Mouse (Mus musculus): Measurements from ENCODE around the gene Coro7.

The Coro7 gene

DNA sequence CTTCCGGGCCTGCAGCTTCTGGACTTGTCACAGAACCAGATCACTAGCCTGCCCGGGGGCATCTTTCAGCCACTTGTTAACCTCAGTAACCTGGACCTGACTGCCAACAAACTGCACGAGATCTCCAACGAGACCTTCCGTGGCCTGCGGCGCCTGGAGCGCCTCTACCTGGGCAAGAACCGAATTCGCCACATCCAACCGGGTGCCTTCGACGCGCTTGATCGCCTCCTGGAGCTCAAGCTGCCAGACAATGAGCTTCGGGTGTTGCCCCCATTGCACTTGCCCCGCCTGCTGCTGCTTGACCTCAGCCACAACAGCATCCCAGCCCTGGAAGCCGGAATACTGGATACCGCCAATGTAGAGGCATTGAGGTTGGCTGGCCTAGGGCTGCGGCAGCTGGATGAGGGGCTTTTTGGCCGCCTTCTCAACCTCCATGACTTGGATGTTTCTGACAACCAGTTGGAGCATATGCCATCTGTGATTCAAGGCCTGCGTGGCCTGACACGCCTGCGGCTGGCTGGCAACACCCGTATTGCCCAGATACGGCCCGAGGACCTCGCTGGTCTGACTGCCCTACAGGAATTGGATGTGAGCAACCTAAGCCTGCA is 31.1 kb downstream of the Coro7 start:
- DNase-seq (ENCODE audit: low read depth, low spot score): no peak

DNA sequence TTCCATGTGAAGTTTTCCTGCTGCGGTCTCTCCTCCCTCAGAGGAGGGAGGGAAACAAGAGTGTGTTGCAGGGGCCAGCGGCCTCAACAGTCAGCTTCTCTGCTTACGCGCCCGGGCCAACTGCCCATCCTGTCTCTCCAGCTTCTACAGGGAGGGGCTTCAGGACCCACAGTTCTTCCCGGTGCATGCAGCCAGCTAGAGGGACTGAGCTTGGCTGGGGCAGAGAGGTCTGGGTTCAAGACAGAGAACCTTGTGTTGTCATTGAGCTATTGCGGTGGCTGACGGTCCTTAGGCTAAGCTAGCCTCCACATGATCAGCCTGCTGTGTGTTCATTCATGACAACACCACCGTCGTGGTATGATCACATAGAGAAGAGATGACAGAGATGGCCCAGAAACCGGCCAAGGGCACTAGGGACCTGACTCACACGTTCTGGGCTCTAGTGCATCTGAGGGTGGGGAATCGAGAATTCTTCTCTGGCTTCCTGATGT is 31.9 kb downstream of the Coro7 start:
- DNase-seq (ENCODE audit: low read depth, low spot score): peak; percentile 35

DNA sequence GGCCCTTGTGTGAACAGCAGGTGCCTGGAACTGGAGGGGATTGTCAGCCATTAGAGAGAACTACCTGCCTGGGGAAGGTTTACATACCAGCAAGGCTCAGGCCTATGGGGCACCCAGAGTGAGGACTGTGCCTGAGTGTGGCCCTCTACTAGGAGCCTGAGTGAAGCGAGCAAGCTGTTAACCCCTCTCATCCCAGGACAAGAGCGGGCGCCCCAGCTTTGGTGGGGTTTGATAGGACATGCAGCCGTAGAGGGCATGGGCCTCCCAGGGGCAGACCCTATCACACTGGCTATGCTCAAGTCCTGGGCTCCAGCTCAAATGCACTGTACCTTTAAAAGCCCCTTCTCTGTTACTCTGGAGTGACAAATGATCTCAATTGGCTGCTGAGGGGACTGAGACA is 32.7 kb downstream of the Coro7 start:
- DNase-seq (ENCODE audit: low read depth, low spot score): no peak

DNA sequence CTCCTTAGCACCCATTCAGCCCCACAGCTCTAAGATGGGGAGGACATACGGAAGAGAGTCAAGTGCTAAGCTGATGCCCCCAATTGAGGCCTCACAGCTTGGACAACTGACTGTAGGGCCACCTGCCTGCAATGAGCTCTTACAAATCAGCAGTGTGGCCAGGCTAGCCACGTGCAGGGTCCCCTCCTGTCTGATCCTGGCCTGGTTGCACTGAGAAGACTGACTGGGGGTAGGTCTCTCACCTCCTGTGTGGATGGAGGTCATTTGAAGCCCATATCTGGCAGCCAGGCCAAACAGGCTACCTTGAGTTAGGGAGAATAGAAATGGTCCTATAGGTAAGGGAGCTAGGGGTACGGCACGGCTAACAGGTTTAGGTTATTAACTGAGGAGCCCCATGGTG is 33.7 kb downstream of the Coro7 start:
- DNase-seq (ENCODE audit: low read depth, low spot score): no peak

DNA sequence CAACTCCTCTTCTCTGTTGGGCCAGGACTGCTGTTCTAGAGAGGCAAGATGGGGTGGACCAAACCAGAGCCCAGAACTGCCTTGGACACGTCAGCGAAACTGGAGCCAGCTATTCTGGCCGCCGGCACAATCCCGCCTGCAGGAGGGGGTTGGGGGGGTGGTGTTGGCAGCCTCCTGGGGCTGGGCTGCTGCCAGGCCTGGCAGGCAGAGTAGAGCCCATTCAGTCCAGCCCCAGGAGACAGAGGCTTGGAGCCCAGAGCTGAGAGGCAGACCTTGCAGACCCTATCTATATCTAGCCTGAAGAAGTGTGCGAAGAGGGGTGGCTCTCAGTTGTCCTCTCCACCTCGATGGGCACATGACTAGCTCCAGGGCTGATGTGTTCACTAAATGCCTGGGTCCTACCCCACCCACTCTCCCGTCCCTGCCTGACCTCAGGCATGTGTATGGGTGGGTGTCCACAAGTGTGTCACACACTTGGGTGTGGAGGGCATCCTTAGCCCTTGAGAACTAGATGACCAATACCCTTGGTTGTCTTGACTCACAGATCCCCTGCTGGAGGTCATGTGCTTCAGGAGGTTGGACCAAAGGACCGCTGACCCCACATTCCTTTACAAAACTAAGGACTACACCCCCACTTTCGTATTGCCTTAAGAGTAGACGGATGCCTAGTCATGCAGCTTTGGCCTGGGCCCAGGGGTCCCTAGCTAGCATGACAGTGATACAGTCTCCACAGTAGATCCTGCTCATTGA is 35.7 kb downstream of the Coro7 start:
- peak; percentile 87 for DNase-seq (ENCODE audit: low read depth, low spot score)

DNA sequence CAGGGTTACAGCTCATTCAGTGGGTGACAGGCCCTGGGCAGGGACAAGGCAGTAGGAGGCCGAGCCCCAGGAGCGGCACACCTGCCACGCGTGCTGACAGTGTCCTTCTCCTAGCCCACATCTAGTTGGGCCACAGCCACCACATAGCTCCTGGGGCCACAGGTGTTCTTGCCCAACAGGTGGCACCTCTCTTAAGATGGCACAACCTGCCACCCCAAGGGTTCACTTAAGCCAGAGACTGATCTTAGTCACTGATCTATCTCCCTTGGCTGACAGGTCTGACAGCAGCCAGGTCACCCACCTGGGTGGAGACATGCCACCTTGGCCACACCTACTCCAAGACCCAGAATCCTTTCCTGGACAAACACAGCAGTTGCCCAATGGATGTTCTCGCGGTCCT is 36.6 kb downstream of the Coro7 start:
- DNase-seq (ENCODE audit: low read depth, low spot score): no peak

DNA sequence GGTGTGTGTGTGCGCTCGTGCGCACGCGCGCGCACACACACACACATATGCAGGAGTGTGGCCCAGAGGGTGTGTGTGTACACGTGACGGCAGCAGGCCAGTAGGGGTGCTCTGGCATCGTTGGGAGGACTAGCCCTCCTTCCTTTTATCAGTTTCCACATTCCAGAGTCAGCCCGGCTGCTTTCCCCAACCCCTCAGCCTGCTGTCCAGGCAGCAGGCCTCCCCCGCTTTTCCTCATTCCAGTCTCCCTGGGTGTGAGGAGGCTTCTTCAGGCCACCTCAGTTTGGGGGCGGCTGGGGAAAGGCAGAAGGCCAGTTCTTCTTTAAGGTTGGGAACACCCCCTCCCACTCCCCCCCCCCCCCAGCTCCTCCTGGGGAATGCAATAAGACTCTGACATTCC is 37.4 kb downstream of the Coro7 start:
- DNase-seq (ENCODE audit: low read depth, low spot score): peak; percentile 80

DNA sequence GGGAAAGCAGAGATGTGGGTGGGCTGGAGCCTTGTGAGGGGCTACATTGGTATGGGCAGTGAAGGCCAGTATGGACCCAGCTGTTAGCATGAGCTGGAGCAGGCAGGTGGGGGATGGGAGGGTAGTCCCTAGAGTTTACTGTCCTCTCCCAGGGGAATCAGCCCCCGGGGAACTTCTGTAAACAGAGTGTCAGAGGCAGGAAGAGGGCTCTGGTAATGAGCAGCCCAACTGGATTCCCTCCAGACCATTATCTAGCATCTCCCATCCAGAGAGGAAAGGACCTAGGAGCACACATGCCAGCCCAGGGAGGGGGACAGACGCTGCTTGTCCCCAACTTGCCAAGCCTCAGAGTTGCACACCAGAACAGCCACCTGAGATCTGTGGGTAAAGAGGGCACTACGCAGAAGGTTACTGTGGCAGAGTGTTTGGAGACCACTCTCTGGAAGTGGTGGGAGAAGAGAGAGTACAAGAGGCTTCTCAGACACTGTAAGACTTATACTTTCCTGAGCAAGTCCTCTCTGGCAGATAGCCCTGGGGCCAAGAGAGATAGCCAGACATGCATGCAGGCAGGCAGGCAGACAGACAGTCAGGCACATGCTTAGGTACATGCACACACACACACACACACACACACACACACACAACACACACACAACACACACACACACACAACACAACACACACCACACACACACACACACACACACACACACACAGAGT is 38.3 kb downstream of the Coro7 start:
- DNase-seq (ENCODE audit: low read depth, low spot score): no peak

DNA sequence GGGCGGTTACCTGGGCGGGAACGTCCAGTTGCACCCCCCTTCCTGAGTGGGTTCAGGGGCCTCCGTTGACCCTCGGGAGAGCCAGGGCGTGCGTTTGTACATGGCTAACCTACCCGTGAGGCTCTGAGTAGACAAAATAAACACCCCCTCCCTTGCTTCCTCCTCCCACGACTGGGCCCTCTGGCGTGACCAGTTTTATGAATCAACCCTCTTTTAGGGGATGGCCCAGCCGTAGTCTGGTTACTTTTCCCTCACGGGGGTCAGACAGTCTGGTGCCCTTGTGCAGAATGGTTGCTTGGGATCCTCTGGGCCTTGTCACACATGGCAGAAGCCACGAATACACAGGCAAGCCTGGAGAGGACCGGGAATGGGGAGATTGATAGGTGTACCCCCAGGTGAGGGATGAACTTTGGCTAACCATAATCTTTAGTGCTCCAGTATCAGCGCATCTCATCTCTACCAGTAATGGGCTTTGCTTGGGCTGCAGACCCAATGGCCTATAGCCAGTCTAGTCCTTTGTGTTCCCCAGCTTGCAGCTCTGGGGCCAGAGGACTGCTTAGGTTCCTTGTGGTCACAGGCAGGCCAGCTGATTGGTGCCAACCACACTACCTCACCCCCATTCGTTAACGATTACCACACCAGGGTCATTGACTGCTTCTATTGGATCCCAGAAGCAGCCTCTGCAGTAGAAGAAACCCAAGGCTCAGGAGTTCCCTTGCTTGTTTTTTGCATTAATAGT is 39.1 kb downstream of the Coro7 start:
- peak; percentile 45 for DNase-seq (ENCODE audit: low read depth, low spot score)

DNA sequence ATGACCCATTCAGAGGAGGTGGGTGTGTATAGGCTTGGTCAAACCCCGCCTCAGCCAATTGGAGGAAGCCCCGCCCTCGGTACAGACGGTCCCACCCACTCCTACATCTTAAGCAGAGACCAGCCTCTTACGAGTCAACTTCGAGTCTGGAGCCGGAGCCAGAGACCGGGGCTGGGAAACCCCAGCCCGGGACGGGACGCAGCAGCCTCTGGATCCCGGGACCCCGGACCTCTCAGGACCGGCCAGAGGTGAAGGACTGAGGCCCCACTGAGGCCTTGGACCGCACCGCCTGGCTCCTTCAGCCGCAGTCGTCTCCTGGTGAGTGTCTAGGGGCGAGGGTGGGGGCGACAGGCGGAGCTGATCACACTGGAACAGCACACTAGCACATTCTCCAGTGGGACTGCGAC is 39.7 kb downstream of the Coro7 start, which contains the start of the genes Vasn and Dnaja3:
TSS of gene Vasn (plus strand) at position 111 of the 407 bp plus-strand sequence.
TSS of gene Dnaja3 (plus strand) at position 159 of the 407 bp plus-strand sequence.
- peak; percentile 83 for DNase-seq (ENCODE audit: low read depth, low spot score)

DNA sequence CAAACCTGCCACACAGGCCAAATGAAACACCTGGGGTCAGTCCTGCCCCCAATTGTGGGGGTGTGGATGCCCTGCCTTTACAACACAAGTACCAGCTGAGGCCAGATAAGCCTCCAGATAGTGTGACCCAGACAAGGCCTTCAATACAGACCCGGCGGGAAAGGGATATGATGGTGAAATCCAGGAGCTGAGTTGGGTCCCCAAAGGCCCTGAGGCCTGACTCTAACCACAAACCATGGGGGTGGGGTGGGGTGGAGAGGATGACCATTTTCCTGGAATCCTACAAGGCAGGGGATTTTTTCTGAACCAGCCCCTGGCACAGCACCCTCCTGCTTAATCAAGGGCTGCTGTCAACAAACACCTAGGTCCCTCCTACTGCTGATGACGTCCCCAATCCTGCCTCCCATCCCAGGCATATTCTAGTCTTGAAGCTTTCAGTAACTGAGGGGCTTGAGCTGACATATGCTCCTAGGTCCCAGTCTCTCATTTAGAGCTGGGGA is 40.6 kb downstream of the Coro7 start:
- DNase-seq (ENCODE audit: low read depth, low spot score): no peak

DNA sequence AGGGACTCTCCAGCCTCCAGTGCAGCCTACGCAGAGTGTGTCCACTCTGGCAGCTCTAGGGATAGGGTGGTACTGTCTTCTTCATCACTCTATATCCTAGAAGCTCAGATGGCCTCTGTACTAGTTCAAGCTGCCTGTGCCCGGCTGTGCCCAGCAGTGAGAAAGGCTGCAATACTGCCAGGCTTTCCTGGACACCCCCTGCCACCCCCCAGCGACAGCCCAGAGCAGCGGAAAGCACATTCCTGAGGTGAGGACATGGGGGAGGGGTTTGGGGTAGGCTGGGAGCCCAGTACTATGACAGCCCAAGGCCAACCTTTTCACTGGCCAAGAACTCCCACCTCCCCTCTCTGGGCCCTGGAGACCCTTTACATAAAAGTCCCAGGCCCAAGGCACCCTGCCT is 43.8 kb downstream of the Coro7 start:
- DNase-seq (ENCODE audit: low read depth, low spot score): no peak

DNA sequence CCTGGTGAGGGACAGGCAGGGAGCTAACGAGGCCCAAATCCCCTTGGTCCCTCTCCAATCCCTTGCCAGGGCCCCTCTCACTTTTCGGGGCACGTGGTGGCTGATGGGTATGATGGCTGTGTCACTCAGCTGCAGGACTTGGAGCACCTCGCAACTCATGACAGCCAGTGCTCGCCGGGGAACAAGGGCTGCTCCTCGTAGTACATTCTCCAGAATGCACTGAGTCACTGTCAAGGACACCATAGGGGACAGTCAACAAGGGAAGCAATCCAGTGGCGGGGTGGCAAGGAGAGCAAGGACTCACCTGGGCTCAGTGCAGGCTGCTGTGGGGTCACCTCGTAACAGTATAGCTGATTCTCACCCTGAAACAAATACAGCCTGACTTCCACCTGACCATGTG is 44.9 kb downstream of the Coro7 start:
- DNase-seq (ENCODE audit: low read depth, low spot score): no peak

DNA sequence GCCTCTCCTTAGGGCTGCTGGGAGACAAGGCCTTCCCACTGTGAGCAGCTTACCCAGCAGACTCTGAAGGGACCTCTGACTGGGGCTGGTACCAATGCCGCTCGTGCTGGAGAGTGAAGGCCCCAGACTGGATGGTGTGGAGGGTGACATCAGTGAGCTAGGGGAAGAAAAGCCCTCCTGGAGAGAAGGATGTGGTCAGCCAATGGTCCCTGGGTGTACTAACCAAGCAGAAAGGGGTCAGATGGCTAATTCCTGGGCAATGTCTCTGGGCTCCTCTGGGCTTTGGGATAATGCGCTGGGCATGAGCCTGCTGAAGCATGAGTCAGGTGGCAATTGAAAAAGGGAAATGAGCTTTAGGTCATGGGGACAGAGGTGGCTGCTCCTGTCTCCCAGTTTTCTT is 45.9 kb downstream of the Coro7 start:
- DNase-seq (ENCODE audit: low read depth, low spot score): no peak

DNA sequence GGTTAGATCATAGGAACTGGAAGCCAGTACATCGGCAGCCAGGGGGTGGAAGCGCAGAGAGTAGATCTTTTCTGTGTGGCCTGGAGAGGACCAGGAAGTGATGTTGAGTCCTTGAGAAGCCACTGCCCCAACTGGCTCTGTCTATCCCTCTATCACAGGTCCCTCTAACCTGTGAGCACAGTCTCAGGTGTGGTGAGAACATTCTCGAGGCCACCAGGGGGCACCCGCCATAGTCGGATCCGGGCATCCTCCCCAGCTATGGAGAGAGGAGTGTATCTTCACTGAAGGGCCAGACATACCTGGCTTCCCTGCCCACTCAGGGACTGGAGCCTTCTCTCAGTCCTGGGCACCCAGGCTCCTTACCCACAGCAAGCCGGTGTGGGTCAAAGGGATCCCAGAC is 47.5 kb downstream of the Coro7 start:
- no peak for DNase-seq (ENCODE audit: low read depth, low spot score)

DNA sequence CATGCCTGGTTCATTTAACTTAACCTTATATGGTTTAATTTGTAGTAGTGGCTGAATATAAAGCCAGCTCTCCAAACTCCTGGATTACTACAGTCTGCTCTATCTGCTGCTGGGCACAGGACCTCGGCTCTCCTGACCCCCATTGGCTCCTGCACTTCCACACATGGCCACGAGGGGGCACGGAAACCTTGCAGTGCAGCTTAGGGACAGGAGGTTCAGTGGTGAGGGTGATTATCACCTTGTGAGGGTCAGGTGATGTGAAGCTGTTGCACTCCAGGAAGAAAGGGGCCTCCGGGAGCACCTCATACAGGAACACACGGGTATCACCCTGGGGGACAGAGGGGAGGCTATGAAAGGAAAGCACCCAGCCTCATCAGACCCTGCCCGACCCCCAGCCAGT is 49.6 kb downstream of the Coro7 start:
- DNase-seq (ENCODE audit: low read depth, low spot score): peak; percentile 78

DNA sequence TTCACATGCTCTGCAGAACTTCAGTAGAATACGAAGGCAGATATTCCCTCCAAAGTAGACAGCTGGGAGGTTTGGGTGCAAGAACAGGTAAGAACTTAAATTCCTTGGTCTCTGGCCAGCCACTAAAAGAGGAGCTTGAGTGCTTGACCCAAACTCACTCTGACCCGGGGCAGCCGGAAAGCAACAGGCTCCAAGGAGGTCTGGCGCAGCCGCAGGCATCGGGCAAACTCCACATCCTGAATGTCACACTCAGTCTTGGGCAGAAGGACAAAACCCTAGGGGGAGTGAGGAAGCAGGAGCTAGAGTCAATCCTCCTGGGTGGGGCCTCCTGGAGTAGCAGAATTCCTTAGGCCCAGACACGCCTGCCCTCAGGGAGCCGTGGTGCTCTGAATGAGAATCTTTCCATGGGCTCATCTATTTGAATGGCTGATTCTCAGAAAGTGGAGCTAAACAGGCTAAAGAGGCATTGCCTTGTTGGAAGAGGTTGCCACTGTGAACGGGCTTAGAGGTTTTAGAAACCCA is 50.6 kb downstream of the Coro7 start:
- no peak for DNase-seq (ENCODE audit: low read depth, low spot score)

DNA sequence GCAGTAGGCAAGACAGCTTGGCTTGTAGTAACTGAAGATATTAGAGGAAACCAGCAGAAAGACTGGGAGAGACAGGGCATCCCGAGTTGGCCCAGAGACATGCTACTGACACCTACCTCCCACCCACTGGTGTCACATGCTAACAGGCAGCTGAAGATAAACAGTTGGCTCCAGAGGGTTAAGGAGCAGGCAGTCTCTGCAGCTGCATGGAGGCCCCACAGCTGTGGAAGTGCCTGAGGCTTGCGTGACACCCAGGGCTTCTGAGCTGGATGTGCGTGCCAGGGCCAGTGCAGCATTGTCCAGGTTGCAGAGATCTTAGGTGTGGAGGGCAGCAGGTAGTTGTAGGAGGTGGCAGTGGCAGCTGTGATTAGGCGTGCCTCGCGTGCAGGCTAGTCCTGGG is 52.5 kb downstream of the Coro7 start:
- no peak for DNase-seq (ENCODE audit: low read depth, low spot score)

DNA sequence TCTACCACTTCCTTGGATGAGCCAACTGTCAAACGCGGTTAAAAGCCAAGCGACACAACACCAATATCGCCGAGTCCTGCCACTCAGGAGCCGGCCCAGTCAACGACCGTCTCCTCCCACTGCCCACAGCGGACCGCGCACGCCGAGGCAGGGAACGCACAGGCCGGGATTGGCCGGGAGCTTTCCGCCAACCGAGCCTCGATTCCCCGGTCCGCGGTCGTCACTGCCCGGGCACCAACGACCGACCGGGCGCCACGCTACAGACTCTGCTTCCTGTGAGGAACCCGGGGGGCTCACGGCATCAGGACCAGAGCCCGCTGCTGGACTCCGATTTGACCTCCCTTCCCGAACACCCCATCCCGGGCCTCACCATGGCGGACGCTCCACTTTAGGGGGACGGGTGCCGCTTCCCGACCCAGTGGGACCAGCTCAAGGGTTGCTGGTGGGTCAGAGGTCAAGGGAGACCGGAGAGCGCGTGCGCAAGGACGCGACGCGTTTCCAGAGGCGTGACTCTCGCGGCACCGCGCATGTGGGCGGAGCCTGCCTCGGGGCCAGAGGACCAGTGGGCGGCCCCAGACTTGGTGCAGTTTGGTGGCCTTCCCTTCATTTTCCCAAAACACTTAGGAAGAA is 55.0 kb downstream of the Coro7 start, which contains the start of gene Pam16:
TSS of gene Pam16 (minus strand) at position 508 of the 630 bp plus-strand sequence.
- DNase-seq (ENCODE audit: low read depth, low spot score): peak; percentile 95

DNA sequence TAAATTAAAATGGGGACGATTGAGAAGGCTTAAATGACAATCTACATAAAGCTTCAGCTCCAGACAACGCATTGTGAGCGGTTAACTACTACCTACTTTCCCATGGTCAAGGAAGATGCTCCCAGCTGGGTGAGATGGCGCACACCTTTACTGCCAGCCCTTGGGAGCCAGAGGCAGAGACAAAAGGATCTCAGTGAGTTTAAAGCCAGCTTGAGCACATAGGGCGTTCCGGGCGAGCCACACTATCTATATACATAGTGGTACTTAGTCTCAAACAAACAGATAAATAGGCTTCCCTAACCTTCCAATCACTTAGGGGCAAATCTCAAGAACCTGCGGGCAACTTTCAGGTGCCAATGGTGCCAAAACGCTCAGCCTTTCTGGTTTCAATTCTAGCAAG is 55.5 kb downstream of the Coro7 start:
- DNase-seq (ENCODE audit: low read depth, low spot score): no peak

DNA sequence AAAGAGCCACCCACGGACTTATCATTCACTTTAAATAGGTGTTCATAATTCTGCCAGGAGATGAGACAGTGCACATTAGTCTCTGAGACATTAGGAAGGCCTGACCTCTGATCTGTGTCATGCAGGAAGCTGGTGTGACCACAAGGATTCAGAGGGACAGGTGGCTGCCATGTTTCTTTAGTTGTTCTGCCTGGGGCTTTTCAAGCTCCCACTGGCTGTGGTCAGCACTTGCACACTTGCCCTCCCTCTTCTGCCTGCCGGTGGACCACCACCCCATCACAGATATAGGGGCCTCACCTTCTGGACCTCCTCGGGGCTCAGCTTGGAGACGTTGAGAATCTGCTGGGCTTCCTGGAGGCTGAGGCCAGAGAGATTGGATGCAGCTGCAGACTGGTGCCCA is 62.7 kb downstream of the Coro7 start:
- DNase-seq (ENCODE audit: low read depth, low spot score): no peak
